Mouse (Mus musculus) spleen, postnatal 36 days (tissue): ENCODE measurements around the gene Mrpl58.

ENCODE experiments used
- DNase-seq, 2 experiments: peaks; one replicate each; pipeline ENCODE4 v3.0.0; 2022; ENCODE audit warnings: low spot score in 2 of 2, mixed read lengths in 1 of 2

The Mrpl58 gene

DNA sequence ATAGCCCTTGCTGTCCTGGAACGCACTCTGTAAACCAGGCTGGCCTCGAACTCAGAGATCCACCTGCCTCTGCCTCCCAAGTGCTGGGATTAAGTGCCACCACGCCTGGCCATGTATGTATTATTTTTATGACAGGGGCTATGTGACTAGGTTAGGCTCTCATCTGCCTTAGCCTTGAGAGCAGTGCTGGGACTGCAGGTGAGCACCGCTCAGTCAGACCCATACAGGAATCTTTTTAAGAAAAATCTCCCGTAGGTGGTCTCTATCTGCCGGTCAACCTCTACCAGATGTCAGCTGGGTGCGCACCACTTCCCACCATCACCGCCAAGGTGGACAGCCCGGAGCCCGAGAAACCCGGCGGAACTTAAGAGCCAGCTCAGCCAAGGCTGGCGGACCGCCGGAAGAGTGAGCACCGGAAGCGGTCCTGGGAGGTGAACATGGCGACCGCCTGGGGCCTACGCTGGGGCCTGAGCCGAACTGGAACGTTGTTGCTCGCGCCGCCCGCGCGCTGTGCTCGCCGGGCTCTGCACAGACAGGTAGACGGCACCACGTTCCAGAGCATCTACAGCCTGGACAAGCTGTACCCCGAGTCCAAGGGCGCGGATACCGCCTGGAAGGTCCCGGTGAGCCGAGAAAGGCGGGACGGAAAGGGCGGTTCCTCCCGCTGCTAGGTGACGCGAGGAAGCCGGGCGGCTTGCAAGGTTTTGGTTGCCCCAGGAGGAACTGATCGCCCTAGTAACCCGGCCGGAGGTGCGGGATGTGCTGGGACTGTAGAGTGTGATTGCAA, at the start of gene Mrpl58:
Mrpl58 (plus strand) TSS at position 415 of the 787 bp plus-strand sequence.
- DNase-seq = peak; percentile 83

DNA sequence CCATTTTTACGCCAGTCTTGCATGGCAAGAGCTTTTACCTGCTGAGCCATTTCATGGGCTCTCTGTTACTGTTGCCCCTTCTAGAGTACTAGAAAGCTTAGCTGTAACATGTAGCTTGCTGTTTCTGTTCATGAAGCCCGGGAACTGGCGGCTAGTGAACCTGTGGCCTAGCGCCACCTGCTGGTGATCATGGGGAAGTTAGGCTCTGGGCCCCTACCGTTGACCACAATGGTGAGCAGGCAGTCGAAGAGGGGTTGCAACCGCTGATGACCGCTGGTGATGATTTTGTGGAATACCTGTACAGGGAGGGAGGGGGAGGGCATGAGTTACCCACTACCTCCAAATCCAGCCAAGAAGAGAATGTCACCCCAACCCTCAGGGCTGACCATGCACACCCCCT, 49.4 kb upstream of the Mrpl58 start:
- peak; percentile 26 to 51 for DNase-seq

GRCm38 (mm10) chr11:115358468-115358867, 45.1 kb upstream of the Mrpl58 start:
- peak; percentile 30 to 64 for DNase-seq

GRCm38 (mm10) chr11:115359293-115359692, 44.3 kb upstream of the Mrpl58 start:
- DNase-seq = no peak

- no peak for DNase-seq
Observed at GRCm38 (mm10) chr11:115359726-115360125, 43.8 kb upstream of the Mrpl58 start.

GRCm38 (mm10) chr11:115364136-115364535, 39.4 kb upstream of the Mrpl58 start:
- DNase-seq = no peak

- no peak for DNase-seq
Observed at GRCm38 (mm10) chr11:115366039-115366705, 37.4 kb upstream of the Mrpl58 start.

GRCm38 (mm10) chr11:115366706-115367394, 36.7 kb upstream of the Mrpl58 start:
- DNase-seq = no peak

DNA sequence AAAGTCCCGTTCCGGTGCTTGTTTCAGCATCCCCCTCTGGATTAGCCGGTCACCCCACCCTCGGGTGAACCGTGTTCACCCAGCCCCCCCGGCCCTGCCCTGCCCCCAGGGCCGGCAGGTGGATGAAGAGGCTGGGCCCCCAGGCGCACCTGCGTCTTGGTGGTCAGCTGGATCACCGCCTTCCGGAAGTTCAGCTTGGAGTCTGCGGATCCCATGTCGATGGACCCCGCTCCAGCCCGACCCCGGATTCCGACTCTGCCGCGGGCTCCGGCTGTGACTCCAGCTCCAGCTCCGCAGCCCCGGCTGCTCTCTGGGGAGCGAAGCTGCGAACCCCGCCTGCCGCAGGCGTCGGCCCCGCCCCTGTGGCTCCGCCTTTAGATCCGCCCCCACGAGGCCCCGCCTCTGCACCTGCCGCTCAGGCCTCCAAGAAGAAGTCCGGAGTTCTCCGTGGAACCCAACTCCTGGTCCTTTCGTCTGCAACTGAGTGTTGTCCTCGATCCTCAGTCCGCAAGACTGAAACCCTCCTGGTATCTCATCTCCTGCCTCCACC, 36.1 kb upstream of the Mrpl58 start, which contains the start of gene Hid1:
Hid1 (minus strand) TSS at position 362 of the 550 bp plus-strand sequence.
- peak; percentile 65 to 73 for DNase-seq

GRCm38 (mm10) chr11:115370368-115370767, 33.2 kb upstream of the Mrpl58 start:
- no peak for DNase-seq

- DNase-seq = no peak
Observed at GRCm38 (mm10) chr11:115371354-115371753, 32.2 kb upstream of the Mrpl58 start.

DNA sequence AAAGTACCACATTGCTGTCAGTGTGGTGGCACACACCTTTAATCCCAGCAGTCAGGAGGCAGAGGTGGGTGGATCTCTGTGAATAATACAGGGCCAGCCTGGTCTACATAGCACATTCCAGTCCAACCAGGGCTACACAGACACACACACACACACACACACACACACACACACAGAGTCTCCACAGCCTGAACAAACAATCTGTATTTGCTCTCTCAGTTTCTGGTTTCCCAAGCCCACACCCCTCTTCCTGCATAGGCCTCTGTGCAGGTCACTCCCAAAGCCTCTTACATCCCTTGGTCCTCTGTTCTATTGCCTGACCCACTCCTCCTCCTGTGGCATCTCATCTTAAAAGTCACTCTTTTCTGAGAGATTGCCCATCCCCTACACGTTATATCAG, 31.5 kb upstream of the Mrpl58 start:
- DNase-seq = no peak

- no peak for DNase-seq
Observed at GRCm38 (mm10) chr11:115372737-115373136, 30.8 kb upstream of the Mrpl58 start.

GRCm38 (mm10) chr11:115373805-115374694, 29.5 kb upstream of the Mrpl58 start:
- no peak for DNase-seq

DNA sequence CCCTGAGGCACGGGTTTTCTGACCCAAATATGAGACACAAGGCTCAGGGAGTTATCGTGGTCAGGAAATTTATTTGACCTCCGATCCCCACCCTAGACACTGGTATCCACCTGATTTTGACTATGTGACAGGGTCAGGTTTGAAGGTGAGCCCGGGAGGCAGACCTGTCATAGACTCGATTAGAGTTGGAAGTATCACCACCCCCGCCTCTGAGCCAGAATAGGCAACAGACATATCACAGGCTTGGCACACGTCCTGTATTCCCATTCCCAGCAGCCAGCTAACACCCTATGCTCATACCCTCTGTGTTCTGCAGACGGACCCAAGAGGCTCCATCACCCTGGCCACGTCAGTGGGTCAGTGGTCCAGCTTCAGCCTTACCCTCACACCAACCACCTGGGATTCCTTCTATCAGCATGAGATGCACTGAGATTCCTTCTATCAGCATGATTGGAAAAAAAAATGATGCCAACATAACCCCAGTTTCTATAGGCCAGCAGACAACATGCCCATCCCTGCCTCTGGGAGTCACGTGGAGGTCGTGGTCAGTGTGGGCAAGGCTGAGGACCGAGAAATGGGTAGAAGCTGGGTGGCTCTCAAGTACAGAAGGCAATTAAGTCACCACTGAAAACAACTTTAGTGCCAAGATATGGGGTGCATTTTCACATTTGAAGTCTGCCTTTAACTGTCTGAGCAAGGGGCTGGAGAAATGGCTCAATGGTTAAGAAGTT, 28.7 kb upstream of the Mrpl58 start:
- no peak for DNase-seq

DNA sequence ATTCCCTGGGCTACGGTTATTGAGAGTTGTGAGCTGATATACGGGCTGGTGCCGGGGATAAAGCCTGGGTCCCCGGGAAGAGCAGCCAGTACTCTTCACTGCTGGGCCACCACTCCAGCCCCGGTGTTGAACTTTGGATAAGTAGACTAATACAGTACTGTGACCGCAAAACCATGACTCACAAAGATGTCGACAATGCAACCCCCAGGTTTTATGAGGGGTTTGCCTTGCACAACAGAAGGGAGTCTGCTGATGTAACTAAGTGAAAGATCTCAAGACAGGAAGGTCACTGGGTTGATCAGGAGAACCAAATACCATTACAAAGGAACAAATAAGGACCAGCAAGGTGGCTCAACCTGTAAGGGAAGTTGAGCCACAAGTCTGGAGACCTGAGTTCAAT, 26.8 kb upstream of the Mrpl58 start:
- DNase-seq = no peak

DNA sequence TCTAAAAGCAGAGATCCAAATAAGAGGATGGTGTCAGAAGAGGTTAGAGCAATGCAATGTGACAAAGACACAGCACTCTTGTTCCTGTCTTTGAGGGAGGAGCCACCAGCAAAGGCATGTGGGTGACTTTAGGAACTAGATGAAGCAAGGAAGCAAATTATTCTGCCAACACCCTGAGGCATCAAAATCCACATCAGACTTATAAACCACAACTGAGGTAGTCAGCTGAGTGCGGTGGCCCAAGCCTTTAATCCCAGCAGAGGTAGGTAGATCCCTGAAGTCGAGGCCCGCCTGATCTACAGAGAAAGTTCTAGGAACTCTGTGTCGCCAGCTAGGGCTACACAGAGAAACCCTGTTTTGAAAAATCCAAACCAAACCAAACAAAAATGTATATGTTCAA, 26.3 kb upstream of the Mrpl58 start:
- DNase-seq = no peak

DNA sequence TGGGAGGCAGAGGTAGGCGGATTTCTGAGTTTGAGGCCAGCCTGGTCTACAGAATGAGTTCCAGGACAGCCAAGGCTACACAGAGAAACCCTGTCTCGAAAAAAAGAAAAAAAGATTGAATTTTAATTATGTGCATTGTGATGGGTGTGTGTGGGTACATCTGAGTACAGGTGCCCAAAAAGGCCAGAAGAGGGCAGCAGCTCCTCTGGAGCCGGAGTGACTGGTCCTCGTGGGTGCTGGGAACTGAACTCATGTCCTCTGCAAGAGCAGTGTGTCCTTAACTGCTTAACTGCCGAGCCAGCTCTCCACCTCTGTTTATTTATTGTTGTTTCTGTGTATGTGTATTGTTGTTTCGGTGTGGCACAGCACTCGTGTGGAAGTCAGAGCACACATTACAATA, 25.7 kb upstream of the Mrpl58 start:
- no peak for DNase-seq

- DNase-seq = no peak
Observed at GRCm38 (mm10) chr11:115381276-115381675, 22.3 kb upstream of the Mrpl58 start.

GRCm38 (mm10) chr11:115381743-115382539, 21.6 kb upstream of the Mrpl58 start, which contains the start of gene Cdr2l:
Gene Cdr2l (plus strand): TSS chr11:115381916.
- DNase-seq = peak; percentile 39 to 43
